Mouse (Mus musculus): ENCODE measurements around the gene Gm21972.

Gene Gm21972

GRCm38 (mm10) chr1:86133337-86133736 is at the start of gene Gm21972:
Gene Gm21972, plus strand, starts transcription at chr1:86133637.
- no peak for DNase-seq (ENCODE audit: low spot score in 2 of 2)

GRCm38 (mm10) chr1:86094413-86094812 is 39.0 kb upstream of the Gm21972 start:
- DNase-seq (ENCODE audit: low spot score in 2 of 2) = no peak

GRCm38 (mm10) chr1:86105054-86105453 is 28.4 kb upstream of the Gm21972 start:
- no peak for DNase-seq (ENCODE audit: low spot score in 2 of 2)

- DNase-seq (ENCODE audit: low spot score in 2 of 2) = no peak
These were observed 21.7 kb upstream of the Gm21972 start, which contains the start of gene Htr2b for GRCm38 (mm10) chr1:86111779-86112178. Gene Htr2b, minus strand, starts transcription at chr1:86111970.

- no peak for DNase-seq (ENCODE audit: low spot score in 2 of 2)
These were observed 19.3 kb upstream of the Gm21972 start for GRCm38 (mm10) chr1:86114141-86114540.

- no peak for DNase-seq (ENCODE audit: low spot score in 2 of 2)
These were observed 13.9 kb upstream of the Gm21972 start for GRCm38 (mm10) chr1:86119549-86119948.

- DNase-seq (ENCODE audit: low spot score in 2 of 2) = no peak
These were observed 7.4 kb upstream of the Gm21972 start for GRCm38 (mm10) chr1:86126036-86126435.

- no peak for DNase-seq (ENCODE audit: low spot score in 2 of 2)
These were observed 1.9 kb downstream of the Gm21972 start for GRCm38 (mm10) chr1:86135315-86135714.

GRCm38 (mm10) chr1:86141081-86141480 is 7.6 kb downstream of the Gm21972 start:
- DNase-seq (ENCODE audit: low spot score in 2 of 2) = no peak

GRCm38 (mm10) chr1:86143165-86143564 is 9.7 kb downstream of the Gm21972 start:
- DNase-seq (ENCODE audit: low spot score in 2 of 2) = no peak

- DNase-seq (ENCODE audit: low spot score in 2 of 2) = no peak
These were observed 10.8 kb downstream of the Gm21972 start for GRCm38 (mm10) chr1:86144001-86144944.

- DNase-seq (ENCODE audit: low spot score in 2 of 2) = no peak
These were observed 12.9 kb downstream of the Gm21972 start for GRCm38 (mm10) chr1:86146293-86146692.

GRCm38 (mm10) chr1:86147557-86147956 is 14.1 kb downstream of the Gm21972 start:
- DNase-seq (ENCODE audit: low spot score in 2 of 2) = no peak

GRCm38 (mm10) chr1:86148161-86148560 is 14.7 kb downstream of the Gm21972 start:
- no peak for DNase-seq (ENCODE audit: low spot score in 2 of 2)

- no peak for DNase-seq (ENCODE audit: low spot score in 2 of 2)
These were observed 17.5 kb downstream of the Gm21972 start for GRCm38 (mm10) chr1:86150929-86151328.

GRCm38 (mm10) chr1:86151376-86151775 is 17.9 kb downstream of the Gm21972 start:
- no peak for DNase-seq (ENCODE audit: low spot score in 2 of 2)

- no peak for DNase-seq (ENCODE audit: low spot score in 2 of 2)
These were observed 19.2 kb downstream of the Gm21972 start for GRCm38 (mm10) chr1:86152618-86153017.

GRCm38 (mm10) chr1:86154133-86154823 is 20.8 kb downstream of the Gm21972 start, which contains the start of gene Armc9:
Gene Armc9, plus strand, starts transcription at chr1:86154780.
- DNase-seq (ENCODE audit: low spot score in 2 of 2) = peak; percentile 95 to 96

- no peak for DNase-seq (ENCODE audit: low spot score in 2 of 2)
These were observed 21.4 kb downstream of the Gm21972 start for GRCm38 (mm10) chr1:86154824-86155164.

- DNase-seq (ENCODE audit: low spot score in 2 of 2) = no peak
These were observed 22.6 kb downstream of the Gm21972 start for GRCm38 (mm10) chr1:86156075-86156474.

GRCm38 (mm10) chr1:86156595-86156994 is 23.2 kb downstream of the Gm21972 start:
- DNase-seq (ENCODE audit: low spot score in 2 of 2) = no peak

GRCm38 (mm10) chr1:86160059-86160458 is 26.6 kb downstream of the Gm21972 start:
- no peak for DNase-seq (ENCODE audit: low spot score in 2 of 2)

- DNase-seq (ENCODE audit: low spot score in 2 of 2) = no peak
These were observed 27.0 kb downstream of the Gm21972 start for GRCm38 (mm10) chr1:86160479-86160878.

All from spleen, postnatal 4 days (tissue).